Mouse (Mus musculus): ENCODE data around the gene Sec11a. TPM values are rescaled to one million over a fixed set of nuclear protein-coding genes. Genes with fewer than 3 reads are reported as not detected.
A peak's percentile ranks its signal among the peaks of the same experiment; 100 is the strongest.

Sec11a gene
- total RNA-seq, 2 experiments from 2014 or later: 60.1 to 114 TPM

- no peak for ATAC-seq (replicated peaks; ENCODE audit: low FRiP score, poor library complexity, severe bottlenecking)
These were observed 15.2 kb upstream of the Sec11a start for GRCm38 (mm10) chr7:80962799-80963198.

GRCm38 (mm10) chr7:80959003-80959402 lies 11.4 kb upstream of the Sec11a start:
- no peak for ATAC-seq (replicated peaks; ENCODE audit: low FRiP score, poor library complexity, severe bottlenecking)

DNA sequence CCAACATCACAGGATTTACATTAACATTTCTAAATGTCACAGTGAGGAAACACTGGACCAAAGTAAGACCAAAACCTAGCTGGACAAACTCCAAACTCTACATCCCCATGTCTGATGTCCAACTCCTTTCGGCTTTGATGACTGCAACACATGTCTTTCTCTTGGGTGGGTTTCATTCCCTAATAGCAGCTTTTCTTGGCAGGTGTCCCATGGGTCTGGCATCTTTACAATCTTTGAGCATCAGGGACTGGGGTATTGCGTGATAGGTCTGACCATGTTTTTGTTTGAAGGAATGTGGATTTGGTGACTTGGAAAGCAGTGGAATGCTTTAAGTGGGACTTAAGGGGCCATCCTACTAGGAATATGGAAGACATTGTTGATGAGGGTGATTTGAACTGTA lies 9.3 kb upstream of the Sec11a start:
- no peak for ATAC-seq (replicated peaks; ENCODE audit: low FRiP score, poor library complexity, severe bottlenecking)

DNA sequence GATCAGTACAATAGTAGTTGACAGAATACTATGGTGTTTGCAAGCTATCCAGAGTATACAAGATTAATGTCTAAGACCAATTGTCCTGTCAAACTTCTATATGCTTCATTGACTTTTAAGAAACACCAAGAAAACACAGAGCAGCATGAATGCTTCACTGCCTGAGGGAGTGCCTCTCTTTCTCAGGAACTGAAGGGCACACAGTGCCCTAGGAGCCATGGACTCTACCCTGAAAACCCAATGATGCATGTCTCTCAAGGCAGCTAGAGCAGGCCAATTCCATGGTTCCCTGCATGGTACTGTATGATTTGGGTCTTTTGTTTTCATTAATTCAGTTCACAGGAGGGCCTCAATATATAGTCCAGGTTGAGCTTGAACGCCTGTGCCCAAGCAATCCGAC lies 6.7 kb upstream of the Sec11a start:
- ATAC-seq (replicated peaks; ENCODE audit: low FRiP score, poor library complexity, severe bottlenecking): no peak

- no peak for ATAC-seq (replicated peaks; ENCODE audit: low FRiP score, poor library complexity, severe bottlenecking)
These were observed 4.6 kb upstream of the Sec11a start for GRCm38 (mm10) chr7:80952140-80952539.

- ATAC-seq (replicated peaks; ENCODE audit: low FRiP score, poor library complexity, severe bottlenecking): no peak
These were observed 3.9 kb upstream of the Sec11a start for GRCm38 (mm10) chr7:80951461-80951860.

GRCm38 (mm10) chr7:80939808-80940207 lies 7.8 kb downstream of the Sec11a start:
- no peak for ATAC-seq (replicated peaks; ENCODE audit: low FRiP score, poor library complexity, severe bottlenecking)

DNA sequence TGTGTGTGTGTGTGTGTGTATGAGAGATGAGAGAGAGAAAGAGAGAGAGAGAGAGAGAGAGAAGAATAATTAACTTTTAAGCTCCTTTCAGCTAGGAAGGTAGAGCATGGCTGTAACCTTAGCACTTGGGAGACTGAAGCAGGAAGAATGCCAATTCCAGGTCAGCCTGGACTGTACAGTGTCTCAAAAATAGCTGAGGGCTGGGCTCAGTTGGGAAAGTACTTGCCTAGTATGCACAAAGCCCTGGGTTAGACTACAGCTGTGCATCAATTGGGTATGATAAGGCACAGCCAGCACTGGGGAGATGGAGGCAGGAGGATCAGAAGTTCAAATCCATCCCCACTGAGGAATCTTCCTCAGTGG lies 10.3 kb downstream of the Sec11a start:
- ATAC-seq (replicated peaks; ENCODE audit: low FRiP score, poor library complexity, severe bottlenecking): 0 out of 2 replicates have a peak, but pooled peaks have one; percentile 22

- ATAC-seq (replicated peaks; ENCODE audit: low FRiP score, poor library complexity, severe bottlenecking): 0 out of 2 replicates have a peak, but pooled peaks have one; percentile 51
These were observed 10.8 kb downstream of the Sec11a start for GRCm38 (mm10) chr7:80936617-80937303.

DNA sequence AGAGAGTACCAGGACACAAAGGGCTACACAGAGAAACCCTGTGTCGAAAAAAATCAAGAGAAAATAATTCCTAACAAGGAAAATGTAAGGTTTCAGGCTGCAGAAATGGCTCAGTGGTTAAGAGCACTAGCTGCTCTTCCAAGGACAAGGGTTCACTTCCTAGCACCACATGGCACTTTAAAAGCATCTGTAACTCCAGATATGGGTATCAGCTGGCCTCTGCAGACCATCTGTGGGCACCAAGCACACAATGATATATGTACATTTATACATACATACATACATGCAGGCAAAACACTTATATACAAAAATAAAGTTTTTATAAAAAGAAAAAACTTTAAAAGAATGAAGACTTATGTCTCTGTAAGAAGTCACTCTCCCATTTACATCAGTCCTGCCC lies 11.7 kb downstream of the Sec11a start:
- ATAC-seq (replicated peaks; ENCODE audit: low FRiP score, poor library complexity, severe bottlenecking): no peak

- ATAC-seq (replicated peaks; ENCODE audit: low FRiP score, poor library complexity, severe bottlenecking): no peak
These were observed 14.8 kb downstream of the Sec11a start for GRCm38 (mm10) chr7:80932777-80933176.

DNA sequence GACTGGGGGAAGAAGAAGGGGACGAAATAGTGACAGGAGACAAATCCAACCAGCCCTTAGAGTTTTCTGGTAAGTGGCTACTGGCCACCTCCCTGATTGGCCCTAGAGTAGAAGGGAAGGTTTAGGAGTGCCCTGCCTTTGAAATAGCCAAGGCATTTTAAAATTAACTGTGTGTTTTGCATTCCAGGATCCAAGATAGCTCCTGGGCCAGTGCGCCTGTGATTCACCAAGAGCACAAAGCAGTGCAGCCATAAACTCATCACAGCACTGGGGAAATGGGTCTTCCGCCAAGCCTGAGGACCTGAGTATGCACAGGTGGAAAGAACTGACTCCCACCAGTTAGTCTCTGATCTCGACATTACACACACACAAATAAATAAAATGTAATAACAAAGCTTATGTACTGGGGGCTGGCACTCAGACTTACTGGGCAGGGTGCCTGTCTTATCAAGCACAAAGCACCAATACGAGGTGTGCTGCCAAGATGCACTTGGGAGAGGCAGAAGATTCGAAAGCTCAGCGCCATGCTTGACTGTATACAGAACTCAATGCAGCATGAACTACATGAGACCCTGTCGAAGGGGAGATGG lies 15.9 kb downstream of the Sec11a start:
- no peak for ATAC-seq (replicated peaks; ENCODE audit: low FRiP score, poor library complexity, severe bottlenecking)

DNA sequence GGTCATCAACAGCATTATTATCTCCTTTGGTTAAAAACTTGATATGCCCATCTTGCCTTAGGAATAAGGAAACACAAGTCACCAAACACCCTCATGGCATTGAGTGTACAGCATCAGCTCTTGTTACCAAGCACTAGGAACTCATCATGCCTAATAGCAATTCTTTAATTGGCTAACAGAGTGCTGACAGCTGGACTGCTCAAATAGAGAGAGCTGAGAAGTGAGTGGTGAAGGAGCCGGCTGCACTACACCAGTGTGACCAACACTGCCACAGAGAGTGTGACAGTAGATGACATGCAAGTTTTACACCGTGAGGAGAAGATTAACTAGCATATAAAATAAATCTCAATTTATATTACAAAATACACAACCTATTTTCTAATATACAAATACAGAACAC lies 24.4 kb downstream of the Sec11a start:
- no peak for ATAC-seq (replicated peaks; ENCODE audit: low FRiP score, poor library complexity, severe bottlenecking)

- no peak for ATAC-seq (replicated peaks; ENCODE audit: low FRiP score, poor library complexity, severe bottlenecking)
These were observed 28.0 kb downstream of the Sec11a start for GRCm38 (mm10) chr7:80919647-80920008.

GRCm38 (mm10) chr7:80918982-80919646 lies 28.5 kb downstream of the Sec11a start:
- ATAC-seq (replicated peaks; ENCODE audit: low FRiP score, poor library complexity, severe bottlenecking): 0 out of 2 replicates have a peak, but pooled peaks have one; percentile 49

DNA sequence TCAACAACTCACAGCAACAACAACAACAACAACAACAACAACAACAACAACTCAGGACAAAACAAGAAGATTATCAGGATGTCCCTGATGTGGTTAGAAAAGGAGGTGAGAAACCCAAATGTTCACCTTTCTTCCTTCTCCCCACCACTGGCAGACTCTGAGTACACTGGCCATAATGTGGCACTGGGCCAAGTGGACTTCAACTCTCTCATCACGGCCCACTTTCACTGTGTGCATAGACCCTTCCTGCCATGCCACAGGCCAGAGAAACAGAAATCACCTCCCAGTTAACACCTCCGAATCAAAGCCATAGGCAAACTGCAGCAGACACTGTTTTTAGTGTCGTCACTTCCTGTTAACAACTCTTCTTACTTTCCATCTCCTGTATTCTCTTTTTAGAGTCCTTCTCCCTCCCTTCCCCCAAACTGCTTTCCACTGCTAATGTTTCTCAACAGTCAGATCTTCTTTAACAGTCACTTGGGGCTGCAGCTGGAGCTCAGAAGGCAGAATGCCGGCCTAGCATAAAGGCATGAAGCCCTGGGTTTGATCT lies 29.6 kb downstream of the Sec11a start:
- no peak for ATAC-seq (replicated peaks; ENCODE audit: low FRiP score, poor library complexity, severe bottlenecking)

GRCm38 (mm10) chr7:80912496-80912895 lies 35.1 kb downstream of the Sec11a start:
- no peak for ATAC-seq (replicated peaks; ENCODE audit: low FRiP score, poor library complexity, severe bottlenecking)

DNA sequence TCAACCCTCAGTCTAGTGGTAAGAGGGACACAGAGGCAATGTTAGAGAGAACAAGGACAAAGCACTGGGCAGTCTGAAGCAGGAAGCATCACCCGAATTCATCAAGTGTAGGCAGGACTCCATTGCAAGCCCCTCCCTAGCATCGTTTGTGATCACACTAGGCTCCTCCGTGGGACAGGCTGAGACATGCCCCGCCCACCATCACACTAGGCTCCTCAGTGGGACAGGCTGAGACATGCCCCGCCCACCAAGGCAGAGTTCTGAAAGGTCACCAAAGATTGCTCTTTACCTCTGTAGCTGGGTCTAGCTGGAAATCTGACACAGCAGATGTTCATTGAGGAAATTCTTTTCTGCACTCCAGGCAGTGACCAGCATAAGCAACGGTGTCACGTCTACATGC lies 36.5 kb downstream of the Sec11a start:
- ATAC-seq (replicated peaks; ENCODE audit: low FRiP score, poor library complexity, severe bottlenecking): peak; percentile 67

DNA sequence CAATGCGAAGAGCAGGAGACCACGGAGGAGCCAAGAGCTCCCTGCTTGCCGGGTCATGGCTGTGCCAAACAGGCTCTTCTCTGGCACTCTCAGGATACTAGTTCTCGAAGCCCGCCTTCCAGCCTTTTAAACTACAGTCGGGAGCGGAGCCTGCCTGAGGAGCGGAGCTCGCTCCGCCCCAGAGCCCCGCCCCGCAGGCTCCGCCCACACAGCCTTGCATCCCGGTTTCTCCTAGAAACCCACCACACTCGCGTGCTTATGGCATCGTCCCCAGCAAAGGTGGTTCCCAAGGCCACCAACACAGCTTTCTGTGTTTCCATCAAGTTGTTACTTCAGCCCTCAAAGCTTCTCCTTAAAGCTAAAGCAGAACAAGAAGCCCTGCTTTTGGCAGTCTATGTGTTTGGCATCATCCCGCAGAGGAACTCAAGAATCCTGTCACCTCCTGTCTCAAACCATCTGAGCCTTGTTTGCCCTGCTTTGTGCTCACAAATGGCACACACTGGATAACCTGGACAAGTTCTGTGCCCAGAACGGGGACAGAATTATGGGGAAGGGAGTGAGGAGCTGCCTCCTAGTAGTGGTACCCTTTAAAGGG lies 42.6 kb downstream of the Sec11a start, which contains the start of gene Nmb:
Nmb (minus strand) TSS at position 156 of the 595 bp plus-strand sequence.
- peak; percentile 55; the same call in 1 of the 2 replicates for ATAC-seq (replicated peaks; ENCODE audit: low FRiP score, poor library complexity, severe bottlenecking)

- no peak for ATAC-seq (replicated peaks; ENCODE audit: low FRiP score, poor library complexity, severe bottlenecking)
These were observed 43.8 kb downstream of the Sec11a start for GRCm38 (mm10) chr7:80903625-80904422.
